Mouse (Mus musculus): ENCODE data around the gene Muc1. TPM values are rescaled to one million over a fixed set of nuclear protein-coding genes. Genes with fewer than 3 reads are reported as not detected.

Muc1 gene
- polyA plus RNA-seq, 3 experiments from 2014 or later, result 1.6 to 2.5 (median 1.8) TPM

- ATAC-seq, result no peak
Observed at GRCm38 (mm10) chr3:89271760-89272159, 42.9 kb downstream of the Muc1 start.

- no peak for ATAC-seq
Observed at GRCm38 (mm10) chr3:89276061-89276460, 47.2 kb downstream of the Muc1 start.

GRCm38 (mm10) chr3:89277281-89278021, 48.6 kb downstream of the Muc1 start:
- ATAC-seq, result no peak

- no peak for ATAC-seq
Observed at GRCm38 (mm10) chr3:89278107-89278506, 49.2 kb downstream of the Muc1 start.

- no peak for ATAC-seq
Observed at GRCm38 (mm10) chr3:89278643-89279042, 49.8 kb downstream of the Muc1 start.

- ATAC-seq, result no peak
Observed at GRCm38 (mm10) chr3:89279153-89279890, 50.5 kb downstream of the Muc1 start.

- ATAC-seq, result no peak
Observed at GRCm38 (mm10) chr3:89280050-89280605, 51.3 kb downstream of the Muc1 start.

- ATAC-seq, result peak; percentile 33
Observed at GRCm38 (mm10) chr3:89280606-89281511, 52.0 kb downstream of the Muc1 start, which contains the start of gene Efna1. Gene Efna1, minus strand, starts transcription at chr3:89281142.

GRCm38 (mm10) chr3:89281579-89282290, 52.9 kb downstream of the Muc1 start:
- ATAC-seq, result peak; percentile 72

GRCm38 (mm10) chr3:89282291-89282643, 53.4 kb downstream of the Muc1 start:
- no peak for ATAC-seq

Other genes with a start within 250 kb of the Muc1 start
- 10 to 100 TPM; 57.4 to 78.0 (median 68.9) TPM for gene Rusc1, start 135.7 kb upstream of the Muc1 start, polyA plus RNA-seq (2017; shearing (Covaris generic))
- gene Gm43738, start 128.0 kb upstream of the Muc1 start, polyA plus RNA-seq (2017; shearing (Covaris generic)), result not detected
- 10 to 100 TPM; 46.3 to 92.3 (median 78.1) TPM for gene Fdps, start 127.1 kb upstream of the Muc1 start, polyA plus RNA-seq (2017; shearing (Covaris generic))
- gene Pklr, start 92.9 kb upstream of the Muc1 start, polyA plus RNA-seq (2017; shearing (Covaris generic)), result not detected
- 1 to 10 TPM in 2 of 3 experiments, not detected in 1; 1.3 TPM for gene Hcn3, start 68.9 kb upstream of the Muc1 start, polyA plus RNA-seq (2017; shearing (Covaris generic))
- 10 to 100 TPM; 12.5 to 29.0 (median 24.7) TPM for gene Clk2, start 64.3 kb upstream of the Muc1 start, polyA plus RNA-seq (2017; shearing (Covaris generic))
- 100 to 1,000 TPM; 168 to 216 (median 185) TPM for gene Scamp3, start 51.6 kb upstream of the Muc1 start, polyA plus RNA-seq (2017; shearing (Covaris generic))
- 100 to 1,000 TPM; 132 to 223 (median 213) TPM for gene Fam189b, start 45.9 kb upstream of the Muc1 start, polyA plus RNA-seq (2017; shearing (Covaris generic))
- 10 to 100 TPM; 63.7 to 86.1 (median 85.1) TPM for gene Gba, start 26.1 kb upstream of the Muc1 start, polyA plus RNA-seq (2017; shearing (Covaris generic))
- gene Thbs3, start 13.9 kb upstream of the Muc1 start, polyA plus RNA-seq (2017; shearing (Covaris generic)), result 1 to 10 TPM in 2 of 3 experiments, under 1 TPM in 1; 0.48 to 3.3 (median 2.7) TPM
- gene Mtx1, start 2.0 kb upstream of the Muc1 start, polyA plus RNA-seq (2017; shearing (Covaris generic)), result 100 to 1,000 TPM in 1 of 3 experiments, 10 to 100 TPM in 2; 77.7 to 112 (median 94.3) TPM
- 100 to 1,000 TPM; 271 to 458 (median 303) TPM for gene Krtcap2, start 16.9 kb downstream of the Muc1 start, polyA plus RNA-seq (2017; shearing (Covaris generic))
- gene Trim46, start 17.3 kb downstream of the Muc1 start, polyA plus RNA-seq (2017; shearing (Covaris generic)), result 1 to 10 TPM; 2.6 to 5.5 (median 3.4) TPM
- gene Dpm3, start 30.3 kb downstream of the Muc1 start, polyA plus RNA-seq (2017; shearing (Covaris generic)), result 100 to 1,000 TPM; 115 to 155 (median 137) TPM
- gene Slc50a1, start 41.5 kb downstream of the Muc1 start, polyA plus RNA-seq (2017; shearing (Covaris generic)), result 100 to 1,000 TPM; 152 to 315 (median 248) TPM
- gene Efna1, start 52.1 kb downstream of the Muc1 start, polyA plus RNA-seq (2017; shearing (Covaris generic)), result not detected
- gene Efna3, start 93.9 kb downstream of the Muc1 start, polyA plus RNA-seq (2017; shearing (Covaris generic)), result not detected
- gene Efna4, start 109.0 kb downstream of the Muc1 start, polyA plus RNA-seq (2017; shearing (Covaris generic)), result under 1 TPM in 2 of 3 experiments, not detected in 1; 0.49 to 0.59 TPM
- 10 to 100 TPM in 2 of 3 experiments, 1 to 10 TPM in 1; 6.8 to 11.1 (median 10.8) TPM for gene Adam15, start 120.9 kb downstream of the Muc1 start, polyA plus RNA-seq (2017; shearing (Covaris generic))
- gene Dcst2, start 132.9 kb downstream of the Muc1 start, polyA plus RNA-seq (2017; shearing (Covaris generic)), result under 1 TPM in 2 of 3 experiments, not detected in 1; 0.20 to 0.54 TPM
- under 1 TPM; 0.40 to 0.88 (median 0.71) TPM for gene Dcst1, start 136.2 kb downstream of the Muc1 start, polyA plus RNA-seq (2017; shearing (Covaris generic))
- 10 to 100 TPM; 11.1 to 16.2 (median 11.4) TPM for gene Zbtb7b, start 165.7 kb downstream of the Muc1 start, polyA plus RNA-seq (2017; shearing (Covaris generic))
- gene Lenep, start 173.7 kb downstream of the Muc1 start, polyA plus RNA-seq (2017; shearing (Covaris generic)), result under 1 TPM in 1 of 3 experiments, not detected in 2; 0.38 TPM
- 10 to 100 TPM; 43.1 to 63.7 (median 57.5) TPM for gene Flad1, start 182.8 kb downstream of the Muc1 start, polyA plus RNA-seq (2017; shearing (Covaris generic))
- 100 to 1,000 TPM in 1 of 3 experiments, 10 to 100 TPM in 2; 23.3 to 176 (median 34.8) TPM for gene Cks1b, start 189.3 kb downstream of the Muc1 start, polyA plus RNA-seq (2017; shearing (Covaris generic))
- 10 to 100 TPM; 31.2 to 34.1 (median 33.7) TPM for gene Shc1, start 189.4 kb downstream of the Muc1 start, polyA plus RNA-seq (2017; shearing (Covaris generic))
- gene Pygo2, start 201.2 kb downstream of the Muc1 start, polyA plus RNA-seq (2017; shearing (Covaris generic)), result 1 to 10 TPM; 9.0 to 9.6 (median 9.5) TPM
- gene Pbxip1, start 207.6 kb downstream of the Muc1 start, polyA plus RNA-seq (2017; shearing (Covaris generic)), result 10 to 100 TPM; 41.1 to 46.1 (median 42.2) TPM
- gene Pmvk, start 225.5 kb downstream of the Muc1 start, polyA plus RNA-seq (2017; shearing (Covaris generic)), result 10 to 100 TPM; 34.8 to 40.5 (median 39.0) TPM